Mouse (Mus musculus): Measurements from ENCODE around the gene Tacstd2.
"Not testable (repeated sequence)": the region's sequence is repeated elsewhere in the genome, so short reads cannot be mapped to it uniquely, and the experiment has no call there.

Gene Tacstd2

GRCm38 (mm10) chr6:67535777-67536054 is at the start of gene Tacstd2:
Tacstd2 (minus strand) TSS chr6:67535796.
- DNase-seq (ENCODE audit: low spot score in 2 of 2): no peak

DNA sequence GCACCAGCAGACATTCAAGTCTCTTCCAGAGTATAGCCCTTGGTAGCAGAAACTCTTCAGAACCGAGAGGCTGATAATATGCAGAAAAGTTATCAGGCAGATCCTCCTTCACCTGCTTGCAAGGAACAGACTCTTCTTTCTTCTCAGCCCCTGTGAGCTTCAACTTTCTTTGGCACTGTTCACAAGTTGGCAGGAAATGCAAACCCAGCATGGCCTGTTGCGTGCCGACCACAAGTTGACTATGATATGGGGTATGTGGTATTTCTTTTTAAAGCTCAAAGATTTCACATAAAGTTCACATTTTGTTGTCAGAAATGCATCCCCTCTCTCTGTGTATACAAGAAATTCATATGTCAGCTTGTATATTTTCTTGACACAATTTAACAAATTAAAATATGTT is 30.7 kb upstream of the Tacstd2 start:
- no peak for DNase-seq (ENCODE audit: low spot score in 2 of 2)

GRCm38 (mm10) chr6:67555376-67555775 is 19.8 kb upstream of the Tacstd2 start:
- no peak for DNase-seq (ENCODE audit: low spot score in 2 of 2)

DNA sequence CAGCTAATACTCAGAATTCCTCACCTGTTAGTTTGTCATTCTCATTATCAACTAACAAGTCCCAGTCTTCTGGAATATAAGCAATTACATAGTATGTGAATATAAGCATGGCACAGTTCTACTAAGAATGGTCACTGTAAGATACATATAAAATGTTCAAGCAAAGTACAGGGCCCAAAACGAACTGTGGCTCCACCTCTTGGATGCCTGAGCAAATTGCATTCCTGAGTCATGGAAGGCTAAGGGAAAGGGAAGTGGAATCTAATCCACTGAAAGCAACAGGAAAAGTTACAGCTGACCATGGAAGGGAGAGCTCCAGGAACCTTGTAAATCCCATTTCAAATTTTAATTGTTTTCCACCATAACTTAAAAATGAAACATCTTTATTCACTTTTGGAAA is 14.0 kb upstream of the Tacstd2 start:
- DNase-seq (ENCODE audit: low spot score in 2 of 2): no peak

- no peak for DNase-seq (ENCODE audit: low spot score in 2 of 2)
Observed at GRCm38 (mm10) chr6:67535005-67535776, 405 bp downstream of the Tacstd2 start.

DNA sequence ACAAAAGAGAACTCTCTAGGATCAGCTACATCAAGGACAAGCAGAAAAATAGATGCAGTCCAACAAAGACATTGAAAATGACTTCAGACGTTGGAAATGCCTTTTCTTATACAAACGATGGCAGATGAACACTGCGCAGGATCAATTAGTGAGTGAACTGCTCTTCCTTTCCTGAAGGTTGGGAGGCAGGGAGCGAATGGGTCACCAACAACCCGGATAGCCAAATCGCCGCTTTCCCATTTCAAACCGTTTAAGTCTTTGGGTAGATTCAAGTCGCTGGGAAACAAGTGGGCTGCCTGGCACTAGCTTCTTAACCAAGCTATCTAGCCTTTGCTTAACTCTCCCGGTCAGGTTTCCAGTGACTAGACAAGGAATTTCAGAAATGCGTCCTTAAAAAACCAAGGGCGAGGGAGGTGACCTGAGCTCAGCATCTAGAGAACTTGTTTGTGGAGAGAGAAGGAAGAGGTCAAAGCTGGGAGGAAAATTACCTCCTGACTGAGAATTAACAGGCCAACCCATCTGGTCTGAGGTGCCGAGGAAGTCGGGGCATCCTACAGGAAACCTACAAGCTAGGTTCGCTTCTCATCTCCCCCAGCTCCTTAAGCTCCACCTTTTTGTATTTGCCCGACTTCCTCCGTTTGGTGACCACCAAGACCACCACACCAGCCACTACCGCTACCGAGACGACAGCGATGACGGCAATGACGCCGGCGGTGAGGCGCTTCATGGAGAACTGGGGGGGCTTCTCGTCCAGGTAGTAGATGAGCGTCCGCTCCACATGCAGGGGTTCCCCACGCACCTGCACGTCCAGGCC is 1.2 kb downstream of the Tacstd2 start:
- DNase-seq (ENCODE audit: low spot score in 2 of 2): no peak

- DNase-seq (ENCODE audit: low spot score in 2 of 2): peak in 1 of 2 experiments; percentile 19
Observed at GRCm38 (mm10) chr6:67532665-67533440, 2.7 kb downstream of the Tacstd2 start.

DNA sequence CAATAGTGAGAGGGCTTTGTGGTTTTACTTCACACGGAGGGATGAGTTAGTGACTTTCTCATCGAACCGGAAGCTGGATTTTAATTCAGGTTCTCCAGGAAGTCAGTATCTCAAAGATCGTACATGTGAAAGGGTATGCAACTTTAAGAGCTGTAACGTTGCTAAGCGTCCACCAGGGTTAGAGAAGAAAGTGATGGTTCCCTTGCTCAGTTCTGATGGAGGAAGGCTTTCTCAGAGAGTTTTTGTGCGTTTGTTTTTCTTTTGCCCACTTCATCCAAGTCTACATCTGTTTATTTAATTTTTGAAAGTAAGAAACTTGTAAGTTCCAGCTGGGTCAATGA is 3.8 kb downstream of the Tacstd2 start:
- DNase-seq (ENCODE audit: low spot score in 2 of 2): no peak

DNA sequence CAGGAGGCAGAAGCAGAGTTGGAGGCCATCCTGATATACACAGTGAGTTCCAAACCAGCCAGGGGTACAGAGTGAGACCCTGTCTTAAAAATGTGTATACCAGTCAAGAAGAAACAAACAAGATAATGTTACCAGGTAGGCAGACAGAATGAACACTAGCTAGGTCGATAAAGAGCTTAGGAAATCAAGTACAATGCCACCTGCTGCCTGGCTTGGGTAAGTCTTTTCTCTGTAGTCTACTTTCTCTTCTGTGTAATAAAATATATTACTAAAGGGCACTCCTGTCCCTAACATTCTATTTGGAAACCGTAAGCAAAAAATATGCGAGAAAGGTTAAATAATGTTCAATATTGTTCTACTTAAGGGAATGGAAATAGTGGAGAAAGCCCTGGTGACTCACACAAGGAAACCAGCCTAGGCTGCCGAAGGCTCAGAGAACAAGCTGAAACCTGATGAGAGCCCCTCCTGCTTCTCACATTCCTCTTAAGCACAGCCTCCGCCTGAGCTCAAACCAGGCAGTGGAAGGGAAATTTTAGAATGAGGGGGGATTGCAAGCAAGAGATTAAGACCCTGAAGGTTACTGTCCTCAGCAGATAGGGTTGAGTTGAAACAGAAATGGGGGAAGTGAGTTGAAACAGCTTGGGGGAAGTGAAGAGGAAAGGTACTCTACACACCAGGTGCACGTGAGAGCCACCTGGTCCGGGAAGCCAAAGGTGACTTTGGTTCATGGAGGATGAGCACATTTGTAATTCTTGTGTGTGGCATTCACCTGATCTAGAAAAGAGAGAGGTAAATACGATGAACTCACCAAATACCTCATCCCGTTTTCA is 4.4 kb downstream of the Tacstd2 start:
- no peak for DNase-seq (ENCODE audit: low spot score in 2 of 2)

- no peak for DNase-seq (ENCODE audit: low spot score in 2 of 2)
Observed at GRCm38 (mm10) chr6:67526356-67526755, 9.2 kb downstream of the Tacstd2 start.

DNA sequence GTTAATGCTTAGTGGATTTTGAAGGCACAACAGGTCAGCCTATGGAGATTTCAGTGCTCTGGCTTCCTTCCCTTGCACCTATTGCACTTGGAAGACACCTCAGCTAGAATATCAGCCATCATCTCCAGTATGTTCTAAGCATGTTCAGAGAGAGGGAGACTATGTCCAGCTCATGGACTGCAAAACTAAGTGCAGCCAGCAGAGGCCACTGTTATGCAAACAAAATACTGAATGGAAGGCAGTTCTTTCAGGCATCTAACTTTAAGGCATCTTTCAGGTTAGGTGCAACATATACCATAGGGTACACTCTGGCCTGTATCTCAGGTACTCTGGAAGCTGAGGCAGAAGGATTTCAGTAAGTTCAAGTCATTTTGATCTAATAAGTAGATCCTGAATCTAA is 24.8 kb downstream of the Tacstd2 start:
- peak in 1 of 2 experiments; percentile 43 for DNase-seq (ENCODE audit: low spot score in 2 of 2)

DNA sequence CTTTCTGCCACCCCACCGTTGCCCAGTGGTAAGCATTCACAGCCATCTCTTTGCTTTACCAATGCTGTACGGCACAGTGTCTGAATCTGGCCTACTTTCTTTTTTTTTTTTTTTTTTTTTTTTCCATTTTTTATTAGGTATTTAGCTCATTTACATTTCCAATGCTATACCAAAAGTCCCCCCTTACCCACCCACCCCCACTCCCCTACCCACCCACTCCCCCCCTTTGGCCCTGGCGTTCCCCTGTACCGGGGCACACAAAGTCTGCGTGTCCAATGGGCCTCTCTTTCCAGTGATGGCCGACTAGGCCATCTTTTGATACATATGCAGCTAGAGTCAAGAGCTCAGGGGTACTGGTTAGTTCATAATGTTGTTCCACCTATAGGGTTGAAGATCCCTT is 33.7 kb downstream of the Tacstd2 start:
- DNase-seq (ENCODE audit: low spot score in 2 of 2): not testable (repeated sequence)

- no peak for DNase-seq (ENCODE audit: low spot score in 2 of 2)
Observed at GRCm38 (mm10) chr6:67491755-67492154, 43.8 kb downstream of the Tacstd2 start, which contains the start of gene Il23r. Il23r (minus strand) TSS chr6:67491855.

All from frontal cortex, postnatal 14 days (tissue).